Mouse (Mus musculus) T-helper 17 cell (primary cell): ENCODE measurements around the gene E130114P18Rik.

Experiments used
- in situ Hi-C, 2 experiments: fragments of 300-600 bp; cut with MboI, MseI; formaldehyde crosslinking; loops; 1 replicate in 1 of 2; 2 replicates in 1 of 2; pipeline ENCODE4 v1.15.1; 2025; ENCODE audit warnings: high pct_unique_total_duplicates in 2 of 2

The E130114P18Rik gene

GRCm38 (mm10) chr4:97696684-97697615 lies 80.9 kb downstream of the E130114P18Rik start:
- in situ Hi-C loops = no loop called here

GRCm38 (mm10) chr4:97695414-97696040 lies 82.4 kb downstream of the E130114P18Rik start:
- in situ Hi-C loops = no loop called here

GRCm38 (mm10) chr4:97693931-97694330 lies 83.9 kb downstream of the E130114P18Rik start:
- in situ Hi-C loops = no loop called here

- in situ Hi-C loops = no loop called here
These were observed 84.8 kb downstream of the E130114P18Rik start for GRCm38 (mm10) chr4:97693054-97693453.

GRCm38 (mm10) chr4:97690384-97690766 lies 87.5 kb downstream of the E130114P18Rik start:
- in situ Hi-C loops = no loop called here

- in situ Hi-C loops = no loop called here
These were observed 88.2 kb downstream of the E130114P18Rik start for GRCm38 (mm10) chr4:97689456-97690383.

- in situ Hi-C loops = no loop called here
These were observed 91.9 kb downstream of the E130114P18Rik start for GRCm38 (mm10) chr4:97686020-97686419.

- in situ Hi-C loops = no loop called here
These were observed 101.3 kb downstream of the E130114P18Rik start for GRCm38 (mm10) chr4:97676579-97676937.

- in situ Hi-C loops = no loop called here
These were observed 101.9 kb downstream of the E130114P18Rik start for GRCm38 (mm10) chr4:97675741-97676578.

GRCm38 (mm10) chr4:97673854-97674510 lies 103.9 kb downstream of the E130114P18Rik start:
- in situ Hi-C loops = no loop called here

GRCm38 (mm10) chr4:97672501-97672900 lies 105.4 kb downstream of the E130114P18Rik start:
- in situ Hi-C loops = no loop called here

- in situ Hi-C loops = no loop called here
These were observed 106.0 kb downstream of the E130114P18Rik start for GRCm38 (mm10) chr4:97671911-97672310.

- in situ Hi-C loops = no loop called here
These were observed 107.5 kb downstream of the E130114P18Rik start for GRCm38 (mm10) chr4:97670418-97670817.

- in situ Hi-C loops = no loop called here
These were observed 108.1 kb downstream of the E130114P18Rik start for GRCm38 (mm10) chr4:97669808-97670207.

- in situ Hi-C loops = no loop called here
These were observed 112.5 kb downstream of the E130114P18Rik start for GRCm38 (mm10) chr4:97665428-97665755.

- in situ Hi-C loops = no loop called here
These were observed 113.0 kb downstream of the E130114P18Rik start for GRCm38 (mm10) chr4:97664738-97665427.

- in situ Hi-C loops = no loop called here
These were observed 114.0 kb downstream of the E130114P18Rik start for GRCm38 (mm10) chr4:97663922-97664321.

- in situ Hi-C loops = no loop called here
These were observed 115.0 kb downstream of the E130114P18Rik start for GRCm38 (mm10) chr4:97662841-97663240.

- in situ Hi-C loops = no loop called here
These were observed 116.1 kb downstream of the E130114P18Rik start for GRCm38 (mm10) chr4:97661611-97662273.
